Mouse (Mus musculus) left cerebral cortex, adult 2 months (tissue): ENCODE data around the gene Cd93. TPM values are rescaled to one million over a fixed set of nuclear protein-coding genes. Genes with fewer than 3 reads are reported as not detected.

Source experiments
- DNase-seq, 2 experiments: peaks; one replicate each; pipeline ENCODE4 v3.0.0; 2021 to 2022; ENCODE audit warnings: low spot score in 2 of 2, mixed read lengths in 1 of 2; ENCODE audit errors: extremely low spot score in 1 of 2
- H3K27ac ChIP-seq: fragments of 200-600 bp; 2 replicates; pipeline ENCODE4 v1.8.1; 2022
- H3K4me3 ChIP-seq: fragments of 200-600 bp; 2 replicates; pipeline ENCODE4 v1.8.1; 2022
- CTCF ChIP-seq: fragments of 200-600 bp; IDR thresholded peaks from 2 replicates; pipeline ENCODE4 v1.8.1; 2022; ENCODE audit warnings: antibody characterized with exemption, mild to moderate bottlenecking, moderate library complexity
- intact Hi-C: fragments of 180-260 bp; cut with DNase I; formaldehyde crosslinking; loops from one replicate; pipeline ENCODE4 v1.15.1; 2025
- long read RNA-seq, 2 experiments: library from polyadenylated mRNA; stranded (forward); transcript quantifications; one replicate each; pipeline ENCODE4 v2.0.0; 2021; ENCODE audit warnings: borderline mapping rate in 2 of 2
- total RNA-seq, 2 experiments: library from RNA; stranded (reverse); gene quantifications; 2 replicates each; pipeline ENCODE4 v1.2.3; 2021

The Cd93 gene
- 1 to 10 TPM; 5.0 to 5.2 TPM for total RNA-seq
- long read RNA-seq, experiment 1, full-length matches to known transcripts: 4 of 5 reads
- long read RNA-seq, experiment 1, partial matches to known transcripts: 0 of 5 reads
- long read RNA-seq, experiment 1, other reads (novel, unspliced or antisense): 1 of 5 reads
- long read RNA-seq, experiment 2, full-length matches to known transcripts: 1 of 3 reads
- long read RNA-seq, experiment 2, partial matches to known transcripts: 2 of 3 reads
- long read RNA-seq, experiment 2, other reads (novel, unspliced or antisense): 0 of 3 reads

DNA sequence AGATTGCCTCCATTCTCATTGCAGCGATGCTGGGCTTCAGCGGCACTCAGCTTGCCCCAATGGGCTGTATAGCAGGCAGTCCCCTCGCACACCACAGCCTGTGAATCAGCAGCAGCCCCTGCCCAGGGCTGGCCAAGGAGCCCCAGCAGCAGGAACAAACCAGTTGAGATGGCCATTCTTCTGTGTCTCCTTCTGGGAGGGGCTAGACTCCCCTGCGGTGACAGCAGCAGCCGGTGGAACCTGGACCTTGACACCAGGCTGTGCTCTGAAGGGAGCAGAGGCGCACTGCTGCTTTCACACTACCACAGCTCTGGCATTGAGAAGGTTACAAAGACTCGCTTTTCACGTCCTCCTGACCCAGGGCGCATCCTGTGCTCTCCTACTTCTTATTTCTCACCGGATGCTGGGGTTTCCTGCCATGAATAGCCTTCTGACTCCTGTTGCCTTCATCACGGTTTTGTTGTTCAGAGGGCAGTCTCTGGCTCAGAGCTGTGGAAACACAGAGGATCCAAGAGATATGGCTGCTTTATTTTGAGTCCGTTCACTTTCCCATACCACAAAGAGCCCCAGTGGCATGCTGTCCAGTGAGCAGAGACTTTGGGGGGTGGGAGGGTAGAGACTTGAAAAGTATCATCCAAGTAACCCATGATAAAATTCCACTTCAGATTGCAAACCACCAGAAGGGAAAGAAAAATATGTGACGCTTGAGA lies at the start of gene Cd93:
Gene Cd93, minus strand, starts transcription at position 315 of the 710 bp plus-strand sequence.
- intact Hi-C loops: no loop called here
- peak within 1 kb of the TSS; percentile 62 for H3K27ac ChIP-seq
- TF ChIP-seq CTCF: no peak
- DNase-seq: no peak
- H3K4me3 ChIP-seq: peak within 1 kb of the TSS; percentile 30

DNA sequence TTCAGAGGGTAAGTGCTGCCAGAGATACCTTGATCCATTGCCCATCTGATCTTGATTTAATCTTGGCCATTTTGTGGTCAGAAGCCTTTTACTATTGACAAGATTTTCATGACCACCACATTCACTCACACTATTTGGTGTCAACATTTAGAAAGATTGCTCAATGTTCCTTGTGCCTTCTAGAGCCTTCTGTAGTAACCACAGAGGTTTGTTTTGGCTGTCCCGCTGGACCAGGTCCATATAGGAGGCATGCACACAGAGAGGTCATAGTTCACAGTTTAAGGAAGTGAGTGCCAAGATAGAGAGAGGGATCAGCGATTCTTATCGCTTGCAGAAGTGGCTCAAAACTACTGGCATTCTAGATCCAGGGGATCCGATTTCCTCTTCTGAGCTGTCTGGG lies 48.7 kb upstream of the Cd93 start:
- DNase-seq: no peak
- TF ChIP-seq CTCF: no peak
- intact Hi-C loops: no loop called here
- no peak overlapping the region for H3K4me3 ChIP-seq
- H3K27ac ChIP-seq: no peak overlapping the region

DNA sequence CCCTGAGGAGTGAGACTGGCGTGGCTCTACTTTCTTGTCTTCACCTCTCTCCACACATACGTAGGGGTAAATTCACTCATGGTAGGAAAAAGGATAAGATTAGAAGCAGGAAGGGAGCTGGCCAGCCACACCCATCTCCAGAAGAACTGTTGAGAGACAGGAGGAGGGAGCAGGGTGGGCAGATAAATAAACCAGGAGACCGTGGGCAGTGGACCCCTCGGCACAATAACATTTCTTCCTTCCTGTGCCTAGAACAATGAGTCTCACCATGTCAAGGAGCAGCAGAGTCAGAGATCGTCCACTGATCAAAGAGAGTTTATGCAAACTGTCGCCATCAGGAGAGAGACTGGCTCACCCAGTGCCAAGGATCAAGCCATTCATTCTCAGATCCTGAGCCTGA lies 46.8 kb upstream of the Cd93 start:
- DNase-seq: no peak
- intact Hi-C loops: no loop called here
- H3K4me3 ChIP-seq: no peak overlapping the region
- no peak overlapping the region for H3K27ac ChIP-seq
- TF ChIP-seq CTCF: no peak

DNA sequence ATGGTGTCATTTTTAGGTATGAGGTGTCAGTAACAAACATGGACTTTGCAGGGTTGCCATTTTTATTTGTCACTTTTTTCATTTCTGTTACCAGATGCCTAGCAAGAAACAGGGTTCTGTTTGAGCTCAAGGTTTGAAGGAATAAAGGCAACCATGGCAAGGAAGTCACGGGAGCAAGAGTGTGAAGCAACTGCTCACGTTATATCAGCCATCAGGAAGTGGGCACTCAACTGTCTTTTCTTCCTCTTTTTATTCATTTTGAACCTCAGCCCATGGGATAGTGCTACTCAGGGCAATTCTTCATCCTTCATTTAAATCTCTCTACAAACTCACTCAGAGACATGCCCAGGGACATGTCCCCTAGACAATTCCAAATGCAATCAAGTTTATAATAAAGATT lies 45.5 kb upstream of the Cd93 start:
- no peak overlapping the region for H3K27ac ChIP-seq
- no peak overlapping the region for H3K4me3 ChIP-seq
- intact Hi-C loops: no loop called here
- TF ChIP-seq CTCF: no peak
- no peak for DNase-seq

DNA sequence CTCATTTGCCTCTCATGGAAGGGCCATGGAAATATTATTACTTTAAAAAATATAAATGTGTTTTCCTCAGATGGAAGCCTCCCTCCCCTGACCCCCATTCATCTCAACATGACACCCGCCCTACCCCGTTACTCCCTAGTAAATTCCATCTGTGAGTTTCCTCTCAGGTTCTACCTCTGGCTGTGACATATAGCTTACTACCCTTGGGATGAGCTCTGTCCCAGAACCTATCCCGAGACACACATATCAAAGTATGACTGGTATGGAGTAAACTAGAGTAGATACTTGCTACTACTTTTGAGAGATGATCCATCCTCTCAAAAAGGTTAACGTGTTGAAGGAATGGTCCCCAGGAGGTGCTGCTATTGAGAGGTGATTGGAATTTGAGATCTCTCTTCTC lies 42.2 kb upstream of the Cd93 start:
- no peak for TF ChIP-seq CTCF
- no peak for DNase-seq
- intact Hi-C loops: no loop called here
- Histone ChIP-seq H3K4me3 (no peak overlapping the region), H3K27ac (no peak overlapping the region)

DNA sequence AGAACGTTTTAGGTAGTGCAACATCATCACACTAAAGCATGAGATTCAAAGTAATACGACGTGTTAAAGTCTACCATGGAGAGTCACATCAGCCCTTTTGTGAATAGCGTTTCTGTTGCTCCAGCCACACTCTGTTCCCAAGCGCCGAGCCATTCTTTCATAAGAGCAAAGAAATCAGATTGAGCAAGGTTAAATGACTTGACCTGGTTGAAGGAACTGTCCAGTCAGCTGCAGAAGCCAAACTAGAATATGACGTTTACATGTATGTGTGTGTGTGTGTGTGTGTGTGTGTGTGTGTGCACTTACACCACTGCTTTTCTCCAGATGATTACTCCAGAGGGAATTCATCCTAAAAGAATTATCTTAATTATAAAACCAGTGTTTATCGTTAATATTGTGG lies 37.0 kb upstream of the Cd93 start:
- no peak for DNase-seq
- no peak overlapping the region for H3K27ac ChIP-seq
- no peak overlapping the region for H3K4me3 ChIP-seq
- intact Hi-C loops: no loop called here
- no peak for TF ChIP-seq CTCF

DNA sequence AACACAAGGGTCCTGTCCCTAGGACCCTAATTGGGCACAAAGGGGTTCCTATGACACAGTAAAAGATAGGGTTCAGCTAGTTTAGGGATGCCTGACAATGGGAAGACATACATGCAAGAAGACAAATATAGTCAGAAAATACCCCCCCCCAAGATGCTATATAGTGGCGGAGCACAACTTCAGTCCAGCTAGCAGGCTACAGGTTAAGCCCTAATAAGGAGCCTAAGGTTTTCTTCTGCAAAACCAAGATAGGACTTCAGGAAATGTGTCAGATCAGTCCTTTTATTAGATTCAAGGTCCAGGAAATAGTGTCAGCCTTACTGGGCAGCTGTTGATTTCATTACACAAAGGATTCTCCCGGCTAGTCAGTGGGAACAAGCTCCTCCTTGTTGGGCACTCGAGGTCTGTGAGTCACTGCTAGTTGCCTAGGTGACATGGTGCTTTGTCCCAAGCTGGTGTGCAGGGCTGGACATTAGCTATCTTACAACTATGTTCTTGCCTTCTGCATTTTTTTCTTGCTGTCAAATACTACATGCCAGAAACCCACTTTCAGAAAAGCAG lies 34.9 kb upstream of the Cd93 start:
- TF ChIP-seq CTCF: no peak
- no peak for DNase-seq
- Histone ChIP-seq H3K4me3 (no peak overlapping the region), H3K27ac (no peak overlapping the region)
- intact Hi-C loops: no loop called here

DNA sequence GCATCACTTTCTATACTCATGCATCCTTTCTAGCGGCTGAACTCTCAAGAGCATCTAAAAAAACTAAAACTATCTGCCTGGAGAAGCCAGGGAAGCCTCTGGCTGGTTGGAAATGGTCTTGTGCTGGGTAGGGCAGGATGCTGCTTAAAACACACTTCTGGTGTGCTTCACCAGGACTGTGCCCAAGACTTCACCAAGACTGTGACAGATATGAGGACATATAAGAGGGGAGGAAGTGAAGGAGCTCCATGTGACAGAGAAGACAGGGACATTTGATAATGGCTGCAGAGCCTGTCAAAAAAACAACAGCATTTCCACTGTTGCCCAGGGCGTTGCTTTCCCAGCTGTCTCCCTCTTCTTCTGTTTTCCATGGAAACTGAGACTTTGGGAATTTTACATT lies 34.0 kb upstream of the Cd93 start:
- H3K4me3 ChIP-seq: no peak overlapping the region
- TF ChIP-seq CTCF: no peak

DNA sequence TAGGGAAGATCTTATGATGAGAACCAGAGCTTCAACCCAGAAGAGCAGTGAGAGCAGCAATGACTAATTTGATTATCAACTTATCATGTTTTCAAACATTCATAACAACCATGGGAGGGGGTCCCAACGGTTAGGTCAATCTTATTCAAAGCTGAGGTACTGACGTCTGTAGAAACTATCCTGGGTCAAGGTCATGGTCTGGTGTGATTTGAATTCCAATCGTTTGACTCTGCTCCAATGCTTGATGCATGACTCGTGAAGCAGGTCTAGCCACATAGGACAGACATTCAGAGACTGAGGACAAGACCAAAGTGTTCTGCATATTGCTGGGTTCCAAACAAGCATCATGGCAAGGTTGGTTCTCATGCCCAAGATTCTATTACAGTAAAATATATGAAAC lies 33.2 kb upstream of the Cd93 start:
- no peak for TF ChIP-seq CTCF
- intact Hi-C loops: no loop called here
- H3K4me3 ChIP-seq: no peak overlapping the region
- H3K27ac ChIP-seq: no peak overlapping the region
- no peak for DNase-seq

More for the DNA sequence above, 34.0 kb upstream of the Cd93 start:
- intact Hi-C loops: no loop called here
- DNase-seq: no peak
- no peak overlapping the region for H3K27ac ChIP-seq

DNA sequence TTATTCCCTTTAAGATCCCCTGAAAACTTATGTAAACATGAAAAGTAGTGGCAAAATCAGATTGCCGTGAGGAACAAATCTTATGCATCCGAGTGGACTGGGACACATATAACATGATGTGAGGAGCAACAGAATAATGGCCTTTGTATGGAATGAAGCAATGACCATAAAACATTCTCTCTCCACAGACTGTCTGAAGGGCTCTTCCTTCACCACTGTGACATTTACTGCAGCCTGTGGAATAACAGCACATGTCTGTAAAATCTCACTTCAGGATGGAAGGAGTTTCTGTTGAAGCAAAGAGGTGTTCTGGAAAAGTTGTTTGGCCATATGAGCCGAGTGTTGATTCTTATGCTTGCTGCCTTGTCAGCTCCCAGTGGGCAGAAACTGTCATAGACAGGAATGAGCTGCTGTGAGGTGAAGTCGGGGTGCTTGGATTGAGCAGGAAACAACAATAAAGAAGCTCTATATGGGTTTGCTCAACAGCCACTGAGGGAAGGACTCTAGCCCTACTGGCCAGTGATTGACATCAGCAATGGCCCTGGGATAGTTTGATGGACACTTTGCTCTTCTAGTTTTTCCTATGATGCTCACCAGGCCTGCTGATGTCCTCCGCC lies 32.6 kb upstream of the Cd93 start:
- DNase-seq: no peak
- TF ChIP-seq CTCF: no peak
- intact Hi-C loops: no loop called here
- Histone ChIP-seq H3K4me3 (no peak overlapping the region), H3K27ac (no peak overlapping the region)

DNA sequence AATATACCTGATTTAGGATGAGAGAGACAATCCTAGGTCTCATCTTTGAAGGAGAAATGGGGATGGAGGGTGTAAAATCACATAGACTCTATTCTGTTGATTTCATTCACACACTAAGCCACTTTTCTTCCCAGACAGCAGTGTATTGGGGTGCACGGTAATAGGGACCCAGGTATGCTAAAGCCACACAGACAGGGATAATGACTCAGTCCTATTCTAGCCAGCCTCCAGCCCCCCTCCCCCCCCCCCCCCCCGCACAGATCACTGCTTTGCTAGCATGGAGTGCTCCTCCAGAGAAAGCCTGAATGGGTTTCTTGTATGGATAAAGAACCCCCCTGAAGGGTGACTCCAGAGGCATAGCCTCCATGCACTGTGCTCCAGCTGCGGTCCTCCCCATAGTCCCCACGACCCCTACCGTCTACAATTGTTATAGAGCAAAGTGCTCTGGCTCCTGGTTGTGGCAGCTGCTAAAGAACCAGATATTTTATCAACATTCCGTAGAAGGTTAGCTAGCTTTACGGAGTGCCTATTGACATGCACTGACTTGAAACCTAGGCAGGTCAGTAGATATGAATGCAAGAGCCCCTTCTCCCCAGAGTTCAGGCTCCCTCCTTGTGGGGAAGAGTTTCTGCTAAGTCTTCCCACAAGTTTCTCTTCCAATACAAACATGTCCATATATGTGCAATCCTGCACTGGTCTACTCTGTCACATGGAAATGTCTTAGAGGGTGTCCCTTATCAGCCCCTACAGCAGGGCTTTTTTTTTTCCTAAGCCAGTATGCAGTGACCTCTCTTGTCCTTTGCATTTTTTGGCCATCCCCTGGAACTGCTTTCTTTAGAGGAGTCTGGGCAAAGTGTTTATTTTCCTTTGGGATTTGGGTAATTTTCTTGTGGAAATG lies 26.2 kb upstream of the Cd93 start:
- Histone ChIP-seq H3K27ac (no peak overlapping the region), H3K4me3 (no peak overlapping the region)
- no peak for DNase-seq
- intact Hi-C loops: no loop called here
- no peak for TF ChIP-seq CTCF
